Mouse (Mus musculus) myocyte (in vitro differentiated cells): ENCODE data around the gene Ldb2. TPM values are rescaled to one million over a fixed set of nuclear protein-coding genes. Genes with fewer than 3 reads are reported as not detected.
A peak's percentile ranks its signal among the peaks of the same experiment; 100 is the strongest.

Experiments
- H3K27me3 ChIP-seq: one replicate; pipeline ENCODE4 v1.6.1; 2011; ENCODE audit not compliant: control insufficient read depth, insufficient read depth, insufficient read length
- H3K36me3 ChIP-seq: one replicate; pipeline ENCODE4 v1.6.1; 2011; ENCODE audit not compliant: control insufficient read depth, insufficient read depth
- H3K4me2 ChIP-seq: one replicate; pipeline ENCODE4 v1.6.1; 2011; ENCODE audit warnings: low read depth, control low read depth
- H3K4me3 ChIP-seq: one replicate; pipeline ENCODE4 v1.5.1; 2011; ENCODE audit warnings: mild to moderate bottlenecking, control low read depth, moderate library complexity
- H3K79me2 ChIP-seq: one replicate; pipeline ENCODE4 v1.6.1; 2011; ENCODE audit not compliant: control insufficient read depth, insufficient read depth
- H3ac ChIP-seq: one replicate; pipeline ENCODE4 v1.6.1; 2011; ENCODE audit not compliant: control insufficient read depth, insufficient read length
- CEBPB ChIP-seq: IDR thresholded peaks from 2 replicates; pipeline ENCODE4 v1.6.1; 2011; ENCODE audit warnings: mild to moderate bottlenecking, moderate library complexity; ENCODE audit not compliant: poor library complexity, insufficient read depth, severe bottlenecking
- E2F4 ChIP-seq: IDR thresholded peaks from one replicate; pipeline ENCODE4 v1.6.1; 2011; ENCODE audit warnings: mild to moderate bottlenecking, control low read depth, moderate library complexity; ENCODE audit not compliant: insufficient read depth
- MAX ChIP-seq: IDR thresholded peaks from one replicate; pipeline ENCODE4 v1.6.1; 2011; ENCODE audit warnings: low read depth, mild to moderate bottlenecking, control low read depth
- MYOD1 ChIP-seq, 3 experiments: IDR thresholded peaks; one replicate each; pipeline ENCODE4 v1.6.1; 2011; ENCODE audit warnings: control low read depth in 2 of 3, low read depth in 2 of 3, mild to moderate bottlenecking in 2 of 3, moderate library complexity in 1 of 3; ENCODE audit not compliant: insufficient read length in 2 of 3, control insufficient read depth in 1 of 3
- MYOG ChIP-seq, 3 experiments: IDR thresholded peaks; one replicate each; pipeline ENCODE4 v1.6.1; 2011; ENCODE audit warnings: control low read depth in 2 of 3, low read depth in 2 of 3, mild to moderate bottlenecking in 2 of 3; ENCODE audit not compliant: insufficient read length in 2 of 3, control insufficient read depth in 1 of 3, insufficient read depth in 1 of 3
- POLR2A ChIP-seq: IDR thresholded peaks from one replicate; pipeline ENCODE4 v1.6.1; 2011; ENCODE audit warnings: low read depth, mild to moderate bottlenecking, control low read depth, moderate library complexity; ENCODE audit not compliant: insufficient read length
- POLR2AphosphoS2 ChIP-seq: IDR thresholded peaks from one replicate; pipeline ENCODE4 v1.6.1; 2011; ENCODE audit warnings: low read depth, control low read depth; ENCODE audit not compliant: insufficient read length
- REST ChIP-seq: IDR thresholded peaks from one replicate; pipeline ENCODE4 v1.6.1; 2011; ENCODE audit warnings: mild to moderate bottlenecking, control low read depth, moderate library complexity; ENCODE audit not compliant: insufficient read depth, insufficient read length
- SRF ChIP-seq: IDR thresholded peaks from one replicate; pipeline ENCODE4 v1.6.1; 2011; ENCODE audit warnings: low read depth; ENCODE audit not compliant: control insufficient read depth, insufficient read length
- TCF12 ChIP-seq: IDR thresholded peaks from one replicate; pipeline ENCODE4 v1.6.1; 2011; ENCODE audit warnings: mild to moderate bottlenecking, control low read depth; ENCODE audit not compliant: poor library complexity, insufficient read depth, severe bottlenecking
- TCF3 ChIP-seq: IDR thresholded peaks from one replicate; pipeline ENCODE4 v1.6.1; 2011; ENCODE audit warnings: low read depth, control low read depth; ENCODE audit not compliant: insufficient read length
- USF1 ChIP-seq: IDR thresholded peaks from one replicate; pipeline ENCODE4 v1.6.1; 2011; ENCODE audit warnings: low read depth, mild to moderate bottlenecking, control low read depth, moderate library complexity
- polyA plus RNA-seq: library from polyadenylated mRNA; unstranded; fragments of >200 nt; fragmentation: generic; extraction: Trizol; gene quantifications from one replicate; pipeline ENCODE4 v1.2.1, GENCODE M21; 2012; ENCODE audit warnings: missing spikeins

Gene Ldb2
- polyA plus RNA-seq, 1 experiment: not detected

DNA sequence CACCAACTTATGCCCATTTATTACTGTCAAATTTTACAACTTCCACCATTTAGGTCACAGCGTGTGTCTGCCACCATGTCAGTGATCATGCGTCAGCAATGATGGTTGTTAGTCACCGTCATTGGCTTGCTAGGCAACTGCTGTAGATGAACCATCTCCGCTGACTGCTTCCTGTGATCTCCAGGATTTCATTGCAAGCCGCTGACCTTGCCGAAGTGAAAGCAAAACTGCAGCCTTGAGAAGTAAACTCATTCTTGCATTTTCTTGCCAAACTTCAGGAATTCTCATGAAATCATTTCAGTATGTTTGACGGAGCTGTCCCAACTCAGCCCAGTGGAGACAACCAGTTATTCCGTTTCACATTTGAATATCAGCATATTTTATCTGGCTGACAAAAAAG, 247.4 kb downstream of the Ldb2 start:
- H3K4me2 ChIP-seq: peak overlapping the region; percentile 55
- no peaks in the 10 kb centered on the region for H3K36me3 ChIP-seq

DNA sequence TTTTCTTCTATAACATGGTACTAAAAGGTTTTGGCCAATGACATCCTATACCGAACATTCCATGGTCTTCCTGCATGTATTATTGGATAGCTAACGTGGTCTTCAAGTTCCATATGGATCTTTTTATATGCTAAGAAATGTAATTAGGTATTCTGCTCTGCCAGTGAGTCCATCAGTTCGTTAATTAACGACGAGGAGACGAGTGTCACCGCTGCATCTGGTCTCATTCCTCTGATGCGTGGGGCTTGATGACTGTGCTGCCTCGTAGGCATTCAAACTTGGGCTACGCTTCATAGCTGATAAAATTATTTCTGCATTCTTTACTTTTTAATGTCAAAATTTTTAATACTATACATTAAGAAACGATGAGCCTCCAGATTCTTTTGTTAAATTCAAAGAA, 251.0 kb downstream of the Ldb2 start:
- Histone ChIP-seq H3K79me2 (no peaks in the 10 kb centered on the region), H3K36me3 (no peaks in the 10 kb centered on the region), H3ac (no peak overlapping the region), H3K27me3 (no peaks in the 10 kb centered on the region), H3K4me2 (no peak overlapping the region), H3K4me3 (no peak overlapping the region)
- TF ChIP-seq E2F4: no peak
- no peak for TF ChIP-seq CEBPB
- no peak for TF ChIP-seq MAX
- no peak for TF ChIP-seq TCF3
- no peak for TF ChIP-seq MYOG (IDR thresholded peaks at IDR 0.05; ENCODE audit: control insufficient read depth in 1 of 3, insufficient read depth in 1 of 3, insufficient read length in 2 of 3, low read depth in 2 of 3)
- TF ChIP-seq POLR2A: no peak
- no peak for TF ChIP-seq TCF12

More for the DNA sequence above, 247.4 kb downstream of the Ldb2 start:
- Histone ChIP-seq H3ac (no peak overlapping the region), H3K4me3 (no peak overlapping the region), H3K27me3 (no peaks in the 10 kb centered on the region), H3K79me2 (no peaks in the 10 kb centered on the region)
- TF ChIP-seq POLR2A (no peak), MYOG (IDR thresholded peaks at IDR 0.05; ENCODE audit: control insufficient read depth in 1 of 3, insufficient read depth in 1 of 3, insufficient read length in 2 of 3, low read depth in 2 of 3) (no peak), TCF3 (no peak), MAX (no peak), SRF (no peak), CEBPB (no peak), USF1 (no peak), MYOD1 (IDR thresholded peaks at IDR 0.05; ENCODE audit: control insufficient read depth in 1 of 3, insufficient read length in 2 of 3, low read depth in 2 of 3) (no peak)

DNA sequence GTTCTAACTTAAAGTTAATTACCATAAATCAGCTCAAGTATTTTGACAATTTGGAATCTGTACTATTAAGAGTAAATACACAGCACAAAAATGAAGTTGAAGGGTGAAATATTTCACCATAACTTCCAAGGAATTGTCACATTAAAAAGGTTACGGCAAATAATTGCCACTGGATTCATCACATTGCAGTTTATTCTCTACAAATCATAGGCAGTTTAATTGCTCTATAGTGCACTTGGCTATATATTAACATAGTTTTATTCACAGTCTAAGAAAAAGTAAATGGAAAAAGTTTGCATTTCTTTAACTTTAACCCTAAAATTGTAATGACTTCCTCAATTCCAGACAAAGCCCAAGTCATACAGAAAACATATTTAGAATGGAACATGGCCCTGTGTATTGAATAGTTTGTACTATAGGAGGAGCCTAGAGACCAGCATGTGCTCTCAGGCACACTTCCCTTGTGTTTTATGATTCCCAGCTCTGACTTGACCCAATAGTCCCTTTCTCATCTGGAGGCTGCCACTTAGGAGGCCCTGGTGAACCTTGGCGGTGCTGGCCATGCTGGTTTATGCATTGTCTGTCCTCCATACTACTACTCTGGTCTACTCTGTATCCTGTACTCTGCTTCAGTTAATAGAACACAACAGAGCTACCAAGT, 255.9 kb downstream of the Ldb2 start:
- Histone ChIP-seq H3K4me2 (no peak overlapping the region), H3K36me3 (no peaks in the 10 kb centered on the region), H3K79me2 (no peaks in the 10 kb centered on the region), H3K27me3 (no peaks in the 10 kb centered on the region), H3ac (no peak overlapping the region), H3K4me3 (no peak overlapping the region)
- TF ChIP-seq POLR2AphosphoS2 (no peak), CEBPB (no peak), E2F4 (no peak), MAX (no peak), TCF3 (no peak)

DNA sequence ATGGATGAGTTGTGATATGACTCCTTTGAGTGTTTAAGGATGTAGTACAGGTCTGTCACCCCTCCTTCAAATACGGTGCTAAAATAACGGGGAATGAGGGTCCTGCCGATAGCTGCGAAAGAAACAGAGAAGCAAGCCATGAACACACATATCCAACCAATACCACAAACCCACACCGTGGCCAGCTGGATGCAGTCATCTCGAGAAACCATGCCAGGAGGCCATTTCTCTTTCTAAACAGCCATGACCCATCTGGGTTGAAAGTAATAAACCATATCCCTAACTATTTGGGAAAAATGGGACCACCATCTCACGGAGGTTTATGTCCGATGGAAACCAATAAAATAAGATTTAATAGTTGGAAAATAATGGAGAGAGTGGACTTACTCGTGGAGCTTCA, 257.7 kb downstream of the Ldb2 start:
- H3K36me3 ChIP-seq: no peaks in the 10 kb centered on the region
- H3K79me2 ChIP-seq: no peaks in the 10 kb centered on the region
- no peak for TF ChIP-seq POLR2A
- no peak for TF ChIP-seq SRF
- TF ChIP-seq CEBPB: no peak
- TF ChIP-seq USF1: no peak
- TF ChIP-seq E2F4: no peak
- no peak overlapping the region for H3K4me3 ChIP-seq
- H3K27me3 ChIP-seq: no peaks in the 10 kb centered on the region
- H3K4me2 ChIP-seq: no peak overlapping the region
- no peak overlapping the region for H3ac ChIP-seq

DNA sequence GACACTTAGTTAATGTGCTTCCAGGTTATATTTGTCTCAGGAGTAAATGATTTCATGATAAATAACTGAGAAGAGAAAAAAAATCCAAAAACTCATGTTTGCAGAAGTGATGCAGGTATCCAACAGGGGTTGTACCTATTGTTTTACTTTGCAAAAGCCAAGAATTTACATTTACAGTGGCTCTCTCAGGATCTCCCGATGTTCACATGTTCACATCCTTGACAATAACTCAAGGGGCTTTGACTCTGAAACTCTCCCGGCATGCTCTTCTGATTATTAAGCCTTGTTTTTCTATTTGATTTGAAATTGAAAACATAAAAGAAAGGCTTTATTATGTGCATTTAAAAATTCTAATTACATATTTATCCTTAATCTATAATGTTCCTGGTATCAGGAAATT, 260.8 kb downstream of the Ldb2 start:
- H3K36me3 ChIP-seq: no peaks in the 10 kb centered on the region
- no peak overlapping the region for H3ac ChIP-seq
- H3K4me2 ChIP-seq: no peak overlapping the region
- no peak overlapping the region for H3K4me3 ChIP-seq
- no peak for TF ChIP-seq E2F4
- no peak for TF ChIP-seq REST
- TF ChIP-seq TCF3: no peak
- no peak for TF ChIP-seq POLR2AphosphoS2
- no peak for TF ChIP-seq CEBPB
- TF ChIP-seq USF1: no peak
- no peak for TF ChIP-seq POLR2A
- no peak for TF ChIP-seq MAX
- TF ChIP-seq MYOG (IDR thresholded peaks at IDR 0.05; ENCODE audit: control insufficient read depth in 1 of 3, insufficient read depth in 1 of 3, insufficient read length in 2 of 3, low read depth in 2 of 3): no peak
- TF ChIP-seq SRF: no peak
- no peak for TF ChIP-seq MYOD1 (IDR thresholded peaks at IDR 0.05; ENCODE audit: control insufficient read depth in 1 of 3, insufficient read length in 2 of 3, low read depth in 2 of 3)
- TF ChIP-seq TCF12: no peak
- no peaks in the 10 kb centered on the region for H3K27me3 ChIP-seq
- H3K79me2 ChIP-seq: no peaks in the 10 kb centered on the region
